Mouse (Mus musculus): ENCODE measurements around the gene Hipk2.

Hipk2 gene

GRCm38 (mm10) chr6:38829452-38829851 lies 46.5 kb downstream of the Hipk2 start:
- DNase-seq (ENCODE audit: low spot score): no peak

DNA sequence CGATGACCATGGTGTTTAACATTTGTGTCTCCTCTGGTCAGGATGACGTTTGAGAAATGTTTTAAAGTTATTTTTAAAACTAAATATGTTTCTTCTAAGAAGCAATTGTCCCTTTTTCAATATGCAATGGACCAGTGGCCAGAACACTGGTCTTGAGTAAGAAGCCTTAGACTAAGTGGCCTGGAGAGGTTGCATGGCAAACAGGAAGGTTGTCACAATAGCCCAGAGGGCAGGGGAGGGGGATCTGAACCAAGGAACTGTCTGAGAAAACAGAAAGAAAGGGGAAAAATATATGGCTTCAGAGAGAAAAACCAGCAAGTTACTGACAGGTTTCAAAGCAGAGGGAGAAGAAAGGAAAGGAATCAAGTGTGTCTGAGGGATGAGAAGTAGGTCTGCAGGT lies 47.8 kb downstream of the Hipk2 start:
- no peak for DNase-seq (ENCODE audit: low spot score)

DNA sequence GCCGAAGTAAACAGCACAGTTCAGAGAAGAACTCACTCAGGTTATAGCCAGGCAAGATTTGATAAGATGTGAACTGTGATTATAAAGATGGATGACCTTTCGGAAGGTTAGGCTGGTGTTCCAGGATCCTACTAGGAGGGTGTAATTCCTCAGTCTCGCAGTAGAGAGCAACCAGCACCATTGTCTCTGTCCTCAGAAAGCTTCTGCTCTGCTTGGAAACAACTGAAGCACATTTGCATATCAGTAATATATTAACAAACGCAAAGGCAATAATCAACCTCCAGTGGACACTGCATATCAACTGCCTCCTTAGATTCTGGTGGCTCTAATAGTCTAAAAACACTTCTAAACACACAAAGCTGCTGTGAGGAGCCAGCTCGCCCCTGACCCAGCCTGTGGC lies 48.5 kb downstream of the Hipk2 start:
- DNase-seq (ENCODE audit: low spot score): no peak

- no peak for DNase-seq (ENCODE audit: low spot score)
These were observed 49.1 kb downstream of the Hipk2 start for GRCm38 (mm10) chr6:38826857-38827256.

- DNase-seq (ENCODE audit: low spot score): no peak
These were observed 50.1 kb downstream of the Hipk2 start for GRCm38 (mm10) chr6:38825886-38826285.

- no peak for DNase-seq (ENCODE audit: low spot score)
These were observed 52.1 kb downstream of the Hipk2 start for GRCm38 (mm10) chr6:38823827-38824226.

- no peak for DNase-seq (ENCODE audit: low spot score)
These were observed 52.8 kb downstream of the Hipk2 start for GRCm38 (mm10) chr6:38823164-38823563.

GRCm38 (mm10) chr6:38821686-38822085 lies 54.3 kb downstream of the Hipk2 start:
- no peak for DNase-seq (ENCODE audit: low spot score)

- no peak for DNase-seq (ENCODE audit: low spot score)
These were observed 55.1 kb downstream of the Hipk2 start for GRCm38 (mm10) chr6:38820862-38821261.

DNA sequence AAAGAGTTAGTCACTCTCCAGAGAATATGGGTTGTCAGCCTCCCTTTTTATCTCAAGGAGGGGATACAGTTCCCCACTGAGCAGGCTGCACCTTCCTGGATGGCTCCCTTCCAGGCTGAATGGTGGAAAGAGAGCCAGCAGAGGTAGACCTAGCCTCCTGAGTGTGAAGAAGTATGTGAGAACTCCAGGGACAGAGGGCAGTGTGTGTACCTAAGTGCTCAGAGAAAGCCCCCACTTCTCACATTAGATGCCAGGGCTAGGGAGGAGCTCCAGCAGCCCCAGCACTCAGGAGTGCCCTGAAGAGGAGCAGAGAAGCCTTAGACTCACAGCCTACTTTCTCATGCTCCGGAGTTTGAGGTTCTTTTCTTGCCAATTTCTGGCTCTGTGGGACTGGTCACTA lies 59.7 kb downstream of the Hipk2 start:
- no peak for DNase-seq (ENCODE audit: low spot score)

- no peak for DNase-seq (ENCODE audit: low spot score)
These were observed 60.4 kb downstream of the Hipk2 start for GRCm38 (mm10) chr6:38815582-38815981.

GRCm38 (mm10) chr6:38814690-38815089 lies 61.3 kb downstream of the Hipk2 start:
- no peak for DNase-seq (ENCODE audit: low spot score)

DNA sequence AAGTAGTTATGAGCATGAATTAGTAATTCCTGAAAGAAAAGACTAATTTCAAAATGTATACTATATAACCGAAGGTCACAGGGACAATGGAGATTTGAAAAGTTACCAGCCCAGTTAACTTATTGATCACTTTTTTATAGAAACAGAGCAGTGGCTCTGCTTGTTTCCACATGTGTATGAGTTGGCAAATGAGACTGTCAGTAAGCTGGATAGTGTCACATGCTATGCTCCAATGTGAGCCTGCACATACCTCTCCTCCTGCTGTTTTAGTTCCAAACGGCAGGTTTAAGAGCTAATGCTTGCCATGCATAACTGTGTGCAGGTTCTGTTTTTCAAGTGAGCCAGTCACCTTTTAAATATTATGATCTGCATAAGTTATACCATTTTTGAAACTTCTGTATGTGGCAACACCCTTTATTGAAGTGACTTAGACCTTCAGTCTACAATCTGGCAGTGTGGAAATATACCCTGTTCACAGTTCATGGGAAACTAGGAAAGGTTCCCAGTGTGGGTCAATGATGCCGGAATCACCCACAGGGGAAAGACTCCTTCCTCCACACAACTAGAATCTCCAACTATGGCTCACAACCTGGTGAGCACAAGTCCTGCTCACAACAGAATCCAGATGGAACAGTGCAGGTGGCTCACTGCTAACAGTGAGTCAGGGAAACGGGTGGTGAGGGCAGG lies 64.4 kb downstream of the Hipk2 start:
- DNase-seq (ENCODE audit: low spot score): no peak

DNA sequence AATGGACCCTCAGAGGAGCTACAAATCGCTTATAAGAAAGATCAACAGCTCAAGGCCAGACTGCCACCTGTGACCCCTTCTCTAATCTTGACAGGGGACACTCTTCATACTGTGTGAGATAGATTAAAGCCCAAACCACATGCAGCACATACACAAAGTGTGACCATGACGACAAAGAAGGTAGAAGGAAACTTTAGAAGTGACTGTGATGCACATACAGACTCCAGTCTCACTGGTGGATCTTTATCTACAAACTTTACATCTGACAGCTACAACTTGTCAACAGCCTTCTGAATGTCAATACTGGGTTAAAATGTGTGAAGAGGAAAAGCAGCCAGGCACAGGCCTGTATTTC lies 65.9 kb downstream of the Hipk2 start:
- DNase-seq (ENCODE audit: low spot score): no peak

- no peak for DNase-seq (ENCODE audit: low spot score)
These were observed 66.4 kb downstream of the Hipk2 start for GRCm38 (mm10) chr6:38809396-38810120.

- DNase-seq (ENCODE audit: low spot score): no peak
These were observed 67.6 kb downstream of the Hipk2 start for GRCm38 (mm10) chr6:38808317-38808716.

DNA sequence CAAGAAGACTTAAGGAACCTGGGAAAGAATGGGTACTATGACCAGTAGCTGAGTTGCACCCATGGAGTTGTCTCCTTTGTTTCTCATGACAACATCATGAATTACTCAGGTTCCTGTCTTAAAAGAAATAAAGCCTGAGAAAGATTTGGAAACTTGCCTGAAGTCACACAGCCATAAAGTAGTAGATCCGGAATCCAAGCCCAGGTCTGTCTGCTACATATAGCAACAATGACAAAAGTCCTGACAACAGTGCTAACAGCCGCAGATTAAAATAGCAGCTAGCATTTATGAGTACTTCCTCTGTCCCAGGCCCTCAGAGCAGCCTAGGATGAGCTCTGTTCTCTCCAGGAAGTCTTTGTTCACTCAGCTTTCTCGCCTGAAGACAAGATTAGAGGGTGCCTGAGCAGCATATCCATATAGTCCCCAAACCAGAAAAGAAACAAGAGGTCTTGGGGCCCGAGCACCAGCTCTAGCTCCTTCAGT lies 69.0 kb downstream of the Hipk2 start:
- no peak for DNase-seq (ENCODE audit: low spot score)

DNA sequence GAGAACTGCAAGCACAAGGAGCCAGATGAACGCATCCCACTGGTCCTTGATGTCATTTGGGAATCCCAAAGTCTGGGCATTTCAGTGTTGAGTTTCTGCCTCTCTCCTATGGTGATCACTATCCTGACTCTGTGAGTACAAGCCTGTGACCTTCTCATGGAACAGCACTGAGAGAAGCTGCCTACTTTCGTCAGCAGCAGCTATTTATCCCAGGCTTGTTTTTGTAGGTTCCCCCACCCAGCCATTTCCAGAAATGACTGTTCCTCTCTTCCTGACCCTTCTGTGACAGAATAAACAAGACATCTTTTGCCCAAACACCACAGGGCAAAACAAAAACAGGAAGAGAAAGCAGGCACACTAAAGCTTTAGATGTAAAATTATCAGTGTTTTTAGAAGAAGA lies 70.4 kb downstream of the Hipk2 start:
- DNase-seq (ENCODE audit: low spot score): no peak

DNA sequence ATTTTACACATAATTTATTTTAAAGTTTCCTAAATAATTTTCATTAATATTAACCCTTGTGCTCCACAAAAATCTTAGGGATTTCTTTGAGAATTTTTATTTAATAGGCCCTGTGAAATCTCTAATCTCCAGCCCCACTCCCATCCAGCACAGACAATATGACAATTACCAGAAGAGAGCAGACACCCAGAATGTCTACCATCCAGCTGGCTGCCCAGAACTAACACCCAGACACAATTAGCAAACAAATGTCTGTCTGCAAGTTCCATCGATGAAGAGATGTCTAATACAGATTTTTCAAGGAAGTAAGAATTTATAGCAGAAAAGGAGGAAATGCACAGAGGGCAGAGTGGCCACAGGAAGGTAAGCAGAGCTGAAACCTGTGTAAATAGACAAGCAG lies 74.7 kb downstream of the Hipk2 start:
- DNase-seq (ENCODE audit: low spot score): no peak

- no peak for DNase-seq (ENCODE audit: low spot score)
These were observed 78.4 kb downstream of the Hipk2 start for GRCm38 (mm10) chr6:38797548-38797947.

GRCm38 (mm10) chr6:38796993-38797392 lies 79.0 kb downstream of the Hipk2 start:
- DNase-seq (ENCODE audit: low spot score): no peak

DNA sequence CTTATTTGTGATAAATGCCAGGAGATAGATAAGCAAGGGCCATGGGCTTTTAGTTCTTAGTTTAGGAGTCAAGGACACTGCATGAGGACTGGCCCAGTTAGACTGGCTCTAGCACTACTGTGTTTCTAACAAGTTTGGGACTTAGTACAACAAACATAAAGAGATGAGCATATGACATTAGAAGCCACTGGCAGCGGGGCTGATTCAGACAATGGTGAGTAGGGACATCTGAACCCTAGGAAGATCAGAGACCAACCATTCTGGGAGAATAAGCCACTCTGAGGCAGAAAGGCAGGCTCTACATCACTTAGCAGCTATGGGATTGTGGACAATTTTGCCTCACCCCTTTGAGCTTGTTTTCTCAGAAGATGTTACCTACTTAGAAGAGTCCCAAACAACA lies 79.6 kb downstream of the Hipk2 start:
- no peak for DNase-seq (ENCODE audit: low spot score)

DNA sequence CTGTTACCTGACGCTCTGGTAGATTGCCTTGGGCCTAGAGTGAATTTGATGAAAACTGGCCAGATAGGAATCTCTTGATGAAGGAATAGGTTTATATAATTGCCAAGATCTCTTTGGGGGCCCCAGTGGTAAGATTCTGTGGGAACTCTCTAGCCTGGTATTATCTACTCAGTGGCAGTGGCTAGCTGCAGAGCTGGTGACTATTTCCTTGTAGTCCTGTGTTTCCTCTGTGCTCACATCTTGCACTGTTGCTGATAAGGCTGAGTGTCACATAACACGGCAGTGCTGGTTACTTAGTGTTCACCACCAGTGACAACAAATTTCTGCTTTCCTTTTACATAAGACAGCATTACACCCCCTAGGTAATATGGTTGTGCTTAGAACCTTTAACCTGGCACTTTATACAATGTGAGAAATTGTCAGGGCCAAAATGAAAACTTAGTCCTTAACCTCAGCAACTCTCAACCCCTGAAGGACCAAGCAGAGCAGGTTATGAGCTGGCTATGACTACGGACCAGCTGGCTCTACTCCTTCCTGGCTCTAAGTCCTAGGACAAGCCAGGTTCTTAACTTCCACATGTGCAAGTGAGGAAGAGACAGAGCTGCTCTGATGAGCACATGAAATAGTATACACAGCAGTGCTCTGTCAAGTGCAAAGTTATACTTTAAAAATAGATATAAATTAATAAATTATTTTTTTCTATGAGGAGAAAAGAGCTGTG lies 80.7 kb downstream of the Hipk2 start:
- no peak for DNase-seq (ENCODE audit: low spot score)
